22 mouse cellular contexts compared by ENCODE assay signal in genomic region chr9:118591633-118592032, GRCm38 (mm10). TPM values are rescaled to one million over a fixed set of nuclear protein-coding genes. Genes with fewer than 3 reads are reported as not detected.
DNase-seq lines count a peak whose midpoint lies in the region.
"Had no signal": no experiment of that assay in that cellular context is flagged by ENCODE, and none has a peak within 500 bp of the region (broad histone marks: within the 10 kb centered on the region; RNA-seq: fewer than 3 reads in every experiment).

No protein-coding gene starts in this region.

- 71% methylated on average over 6 of the region's 6 CpGs for WGBS in limb, embryonic 10.5 days

- H3K4me3 ChIP-seq in limb, embryonic 10.5 days, result no peak overlapping the region
- H3K4me3 ChIP-seq: embryonic facial prominence, embryonic 13.5 days; embryonic facial prominence, embryonic 15.5 days; erythroblast, embryonic 14.5 days; forebrain, embryonic 10.5 days; forebrain, embryonic 13.5 days had no signal

- H3K27me3 ChIP-seq in limb, embryonic 10.5 days (ENCODE audit: low read depth, poor library complexity, severe bottlenecking), result no peaks in the 10 kb centered on the region
- H3K27me3 ChIP-seq: embryonic facial prominence, embryonic 13.5 days; embryonic facial prominence, embryonic 15.5 days; forebrain, embryonic 13.5 days; Patski had no signal

- H3K4me1 ChIP-seq in limb, embryonic 10.5 days, result peaks cover 51% of the 10 kb centered on the region
- H3K4me1 ChIP-seq: forebrain, embryonic 13.5 days had no signal

- H3K9me3 ChIP-seq in limb, embryonic 10.5 days (replicated peaks), result no peaks in the 10 kb centered on the region
- H3K9me3 ChIP-seq: embryonic facial prominence, embryonic 13.5 days; embryonic facial prominence, embryonic 15.5 days; forebrain, embryonic 10.5 days; forebrain, embryonic 13.5 days had no signal

- H3K27ac ChIP-seq in limb, embryonic 10.5 days, result peak overlapping the region; percentile 25; the same call in 1 of the 2 replicates
- H3K27ac ChIP-seq: embryonic facial prominence, embryonic 13.5 days; embryonic facial prominence, embryonic 15.5 days; forebrain, embryonic 10.5 days; forebrain, embryonic 13.5 days had no signal

- peak; percentile 80 for DNase-seq in heart, adult 11 months
- no peak for DNase-seq in heart, postnatal 4 days
- peak; percentile 3 for DNase-seq in kidney, postnatal 10 days
- no peak for DNase-seq in kidney, adult 11 months
- DNase-seq in limb, embryonic 10.5 days (ENCODE audit: low spot score), result no peak
- DNase-seq in cerebellum, adult 18-20 months, result no peak
- DNase-seq in layer of hippocampus, postnatal 36 days, result no peak
- DNase-seq: adrenal gland, adult 8-10 months; adrenal gland, postnatal 36 days; cerebellum, adult 11-12 months; cerebellum, adult 8-10 months; cerebellum, adult 9-11 months; cerebellum, postnatal 14 days; cerebellum, postnatal 36 days; embryo, embryonic 11 days had no signal

- no peaks in the 10 kb centered on the region for H3K36me3 ChIP-seq in limb, embryonic 10.5 days
- H3K36me3 ChIP-seq: embryonic facial prominence, embryonic 13.5 days; forebrain, embryonic 10.5 days had no signal

RNA-seq across cellular contexts. Expression of gene Itga9, which starts 14.9 kb away (rescaled TPM):
- total RNA-seq in heart, postnatal 4 days (2021), result 100 to 1,000 TPM in 1 of 2 experiments, 10 to 100 TPM in 1; 99.6 to 116 TPM
- polyA plus RNA-seq in limb, embryonic 10.5 days (2016; fragmentation: Nextera tagmentation; extraction: Ambion mirVana), result 8.8 and 9.3 TPM in 2 replicates
- total RNA-seq in layer of hippocampus, postnatal 36 days (2021), result 1 to 10 TPM; 2.9 to 5.4 TPM
- polyA plus RNA-seq: C2C12 had no signal

Comparison
In these comparisons a context has a peak if more than half of its experiments do, and no peak if none do; other contexts are left out.
1. DNase-seq: peak in heart, adult 11 months (single experiment) and kidney, postnatal 10 days (single experiment); none in heart, postnatal 4 days (single experiment), kidney, adult 11 months (single experiment), limb, embryonic 10.5 days (single experiment), cerebellum, adult 18-20 months (0 of 2) and layer of hippocampus, postnatal 36 days (0 of 2).
2. RNA of gene Itga9, which starts 14.9 kb away (total RNA-seq): 99.6 to 116 TPM in heart, postnatal 4 days; 2.9 to 5.4 TPM in layer of hippocampus, postnatal 36 days; every median in the first group is over 10 times any median in the second.